Mouse (Mus musculus) liver, embryonic 16.5 days (tissue): ENCODE measurements around the gene Slc6a6. TPM values are rescaled to one million over a fixed set of nuclear protein-coding genes. Genes with fewer than 3 reads are reported as not detected.

Source experiments
- ATAC-seq: fragments of 200-750 bp; cut with Nextera tagmentation; 2 replicates; pipeline ENCODE4 v1.8.0; 2017; ENCODE audit warnings: low read depth, mild to moderate bottlenecking, moderate number of reproducible peaks, moderate library complexity
- H3K27ac ChIP-seq: fragments of 300-500 bp; sonication (generic); 2 replicates; pipeline ENCODE4 v1.5.1; 2014; ENCODE audit warnings: mild to moderate bottlenecking, low read length
- H3K27me3 ChIP-seq: fragments of 300-500 bp; sonication (generic); 2 replicates; pipeline ENCODE4 v1.6.1; 2014; ENCODE audit warnings: low read depth, low read length, mixed read lengths; ENCODE audit not compliant: control insufficient read depth, insufficient read depth
- H3K36me3 ChIP-seq: fragments of 300-500 bp; sonication (generic); 2 replicates; pipeline ENCODE4 v1.6.1; 2014; ENCODE audit warnings: mild to moderate bottlenecking; ENCODE audit not compliant: control insufficient read depth, insufficient read depth
- H3K4me1 ChIP-seq: fragments of 300-500 bp; sonication (generic); 2 replicates; pipeline ENCODE4 v1.6.1; 2014; ENCODE audit warnings: low read depth, low read length, mixed read lengths; ENCODE audit not compliant: control insufficient read depth
- H3K4me2 ChIP-seq: fragments of 300-500 bp; sonication (generic); 2 replicates; pipeline ENCODE4 v1.6.1; 2014; ENCODE audit warnings: low read depth, low read length, mixed read lengths
- H3K4me3 ChIP-seq: fragments of 300-500 bp; sonication (generic); 2 replicates; pipeline ENCODE4 v1.5.1; 2014; ENCODE audit warnings: low read depth, mild to moderate bottlenecking, low read length
- H3K9ac ChIP-seq: fragments of 300-500 bp; sonication (generic); 2 replicates; pipeline ENCODE4 v1.6.1; 2014; ENCODE audit warnings: low read depth, low read length
- H3K9me3 ChIP-seq: fragments of 300-500 bp; sonication (generic); replicated peaks from 2 replicates; pipeline ENCODE4 v1.6.1; 2016; ENCODE audit warnings: low read length; ENCODE audit not compliant: control insufficient read depth
- WGBS: fragments of 180-500 bp; shearing (Covaris S2); extraction: QIAGEN DNeasy Blood & Tissue Kit; methylation state at CpG from one replicate; pipeline ENCODE4 v1.1.7; 2014; ENCODE audit not compliant: insufficient replicate concordance; 5-methylcytosine and 5-hydroxymethylcytosine counted together
- polyA plus RNA-seq: library from polyadenylated mRNA; unstranded; fragments of >200 nt; fragmentation: Nextera tagmentation; extraction: Ambion mirVana; gene quantifications from 2 replicates; pipeline ENCODE4 v1.2.1, GENCODE M21; 2015

Gene Slc6a6
- polyA plus RNA-seq, 1 experiment from 2014 or later: 20.5 TPM

DNA sequence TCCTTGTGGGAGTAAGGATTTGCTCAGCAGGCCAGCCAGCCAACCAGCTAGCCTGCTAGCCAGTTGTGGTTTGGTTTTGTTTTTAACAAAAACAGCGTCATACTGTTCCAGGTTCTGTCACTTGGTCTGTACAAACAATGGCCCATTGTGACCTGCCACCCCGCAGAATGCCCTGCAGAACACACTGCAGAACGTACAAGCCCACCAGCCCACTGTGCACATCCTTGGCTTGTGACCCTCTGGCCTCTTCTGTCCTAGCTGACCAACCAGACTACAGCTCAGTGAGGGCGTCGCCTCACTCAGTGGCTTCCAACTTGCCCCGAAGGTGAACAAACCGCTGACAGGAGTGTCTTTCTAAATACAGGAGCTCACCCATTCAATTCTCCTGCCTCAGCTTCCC is 6.4 kb downstream of the Slc6a6 start:
- no peak overlapping the region for H3K4me2 ChIP-seq
- no peak for ATAC-seq
- WGBS: 55% methylated on average over 7 of the region's 7 CpGs
- no peak overlapping the region for H3K27ac ChIP-seq
- H3K4me1 ChIP-seq: peaks cover 22% of the 10 kb centered on the region
- H3K36me3 ChIP-seq: no peaks in the 10 kb centered on the region; the same call in 1 of the 2 replicates
- no peak overlapping the region for H3K4me3 ChIP-seq
- H3K9me3 ChIP-seq: no peaks in the 10 kb centered on the region
- H3K27me3 ChIP-seq: no peaks in the 10 kb centered on the region
- no peak overlapping the region for H3K9ac ChIP-seq

DNA sequence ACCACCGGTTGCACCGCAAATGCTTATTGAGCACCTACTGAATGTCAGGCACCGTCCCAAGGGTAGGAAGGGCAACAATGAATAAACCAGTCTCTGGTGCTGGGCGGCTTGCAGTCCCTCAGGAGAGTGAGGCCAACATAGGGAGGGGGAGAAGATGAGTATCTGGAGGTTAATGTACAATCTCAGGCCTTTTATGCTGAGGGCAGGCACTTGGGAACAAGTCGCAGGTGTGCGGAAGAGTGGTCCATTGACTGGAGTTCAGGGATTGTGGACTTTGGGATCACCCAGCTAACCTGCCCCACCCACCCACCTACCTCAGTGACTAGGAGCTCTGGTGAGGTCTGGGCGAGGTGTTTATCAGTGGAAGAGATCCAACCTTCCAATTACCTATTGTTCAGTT is 6.8 kb downstream of the Slc6a6 start:
- Histone ChIP-seq H3K27ac (no peak overlapping the region), H3K9ac (no peak overlapping the region), H3K36me3 (no peaks in the 10 kb centered on the region; the same call in 1 of the 2 replicates), H3K4me2 (no peak overlapping the region), H3K4me1 (peaks cover 17% of the 10 kb centered on the region), H3K27me3 (no peaks in the 10 kb centered on the region), H3K9me3 (no peaks in the 10 kb centered on the region), H3K4me3 (no peak overlapping the region)
- ATAC-seq: peak; percentile 50
- WGBS: 60% methylated on average over 7 of the region's 7 CpGs

DNA sequence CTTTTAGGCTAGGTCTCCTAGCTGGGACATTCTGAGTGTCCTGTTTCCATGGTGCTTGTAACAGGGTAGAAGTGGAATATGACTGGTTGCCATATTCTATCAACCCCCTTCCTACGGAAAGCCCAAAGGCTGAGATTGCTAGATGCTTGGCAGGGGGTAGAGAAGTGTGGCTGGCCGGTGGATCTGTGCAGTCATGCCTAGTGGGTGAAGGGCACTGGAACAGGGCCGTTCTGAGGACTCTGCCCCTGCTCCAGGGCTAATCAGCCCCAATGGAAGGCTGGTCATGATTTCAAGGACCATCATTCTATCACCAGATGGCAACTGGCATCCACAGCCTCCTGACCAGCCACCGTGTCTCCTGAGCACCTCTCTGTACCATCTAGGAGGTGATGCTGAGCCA is 7.7 kb downstream of the Slc6a6 start:
- Histone ChIP-seq H3K27me3 (no peaks in the 10 kb centered on the region), H3K36me3 (no peaks in the 10 kb centered on the region; the same call in 1 of the 2 replicates), H3K4me3 (no peak overlapping the region), H3K9ac (no peak overlapping the region), H3K4me2 (no peak overlapping the region), H3K9me3 (no peaks in the 10 kb centered on the region), H3K4me1 (peaks cover 8% of the 10 kb centered on the region), H3K27ac (no peak overlapping the region)
- no peak for ATAC-seq
- 77% methylated on average over 4 of the region's 4 CpGs for WGBS

DNA sequence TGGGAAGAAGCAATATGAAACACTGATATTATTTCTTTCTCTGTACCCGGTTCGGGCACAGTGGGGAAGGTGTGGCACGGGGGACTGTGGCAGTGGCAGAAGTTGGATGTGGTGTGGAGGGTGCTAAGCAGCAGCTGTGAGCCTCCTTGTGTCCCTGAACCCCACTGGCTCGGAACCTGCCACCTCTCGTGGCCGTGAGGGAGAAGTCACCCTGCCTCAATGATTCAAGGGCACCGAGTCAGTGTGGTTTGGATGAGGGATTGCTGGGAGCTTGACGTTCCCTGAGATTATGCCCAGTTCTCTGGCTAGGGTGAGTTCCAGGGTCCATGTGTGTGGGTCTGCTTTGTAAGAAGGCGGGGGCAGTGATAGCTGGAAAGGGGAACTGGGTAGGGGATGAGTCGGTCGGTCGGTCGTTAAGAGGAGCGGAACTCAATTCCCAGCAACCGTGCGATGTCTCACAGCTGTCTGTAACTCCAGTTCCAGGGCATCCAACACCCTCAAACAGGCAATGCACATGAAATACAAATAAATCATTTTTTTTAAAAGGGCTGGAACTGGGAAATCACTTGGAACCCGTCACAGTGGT is 9.5 kb downstream of the Slc6a6 start:
- H3K4me2 ChIP-seq: no peak overlapping the region
- H3K4me1 ChIP-seq: peaks cover 6% of the 10 kb centered on the region
- ATAC-seq: no peak
- H3K27ac ChIP-seq: no peak overlapping the region
- H3K27me3 ChIP-seq: no peaks in the 10 kb centered on the region
- 65% methylated on average over 17 of the region's 17 CpGs for WGBS
- H3K9ac ChIP-seq: no peak overlapping the region
- no peak overlapping the region for H3K4me3 ChIP-seq
- H3K9me3 ChIP-seq: no peaks in the 10 kb centered on the region
- no peaks in the 10 kb centered on the region; the same call in 1 of the 2 replicates for H3K36me3 ChIP-seq

DNA sequence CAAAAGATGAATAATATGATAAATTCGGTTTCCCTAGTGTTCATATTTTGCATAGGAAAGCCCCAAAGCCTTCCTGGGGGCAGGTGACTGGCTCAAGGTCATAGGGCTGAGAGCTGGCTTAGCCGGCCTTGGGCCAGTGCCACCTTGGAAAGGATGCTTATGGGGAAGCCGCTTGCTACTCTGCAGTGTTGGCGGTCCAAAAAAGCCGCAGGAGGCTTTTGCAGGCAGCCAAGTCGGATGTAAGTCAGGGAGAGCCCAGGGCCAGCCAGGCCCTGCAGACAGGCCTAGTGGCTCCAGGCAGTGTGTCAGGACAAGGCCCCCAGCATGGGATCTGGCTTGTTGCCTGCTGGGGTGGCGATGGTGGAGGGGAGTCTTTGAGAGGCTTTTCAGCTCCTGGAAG is 10.8 kb downstream of the Slc6a6 start:
- Histone ChIP-seq H3K36me3 (no peaks in the 10 kb centered on the region; the same call in 1 of the 2 replicates), H3K4me1 (peaks cover 3% of the 10 kb centered on the region), H3K4me2 (no peak overlapping the region), H3K4me3 (no peak overlapping the region), H3K9me3 (no peaks in the 10 kb centered on the region), H3K27me3 (no peaks in the 10 kb centered on the region), H3K27ac (no peak overlapping the region), H3K9ac (no peak overlapping the region)
- WGBS: 79% methylated on average over 7 of the region's 7 CpGs
- ATAC-seq: no peak

DNA sequence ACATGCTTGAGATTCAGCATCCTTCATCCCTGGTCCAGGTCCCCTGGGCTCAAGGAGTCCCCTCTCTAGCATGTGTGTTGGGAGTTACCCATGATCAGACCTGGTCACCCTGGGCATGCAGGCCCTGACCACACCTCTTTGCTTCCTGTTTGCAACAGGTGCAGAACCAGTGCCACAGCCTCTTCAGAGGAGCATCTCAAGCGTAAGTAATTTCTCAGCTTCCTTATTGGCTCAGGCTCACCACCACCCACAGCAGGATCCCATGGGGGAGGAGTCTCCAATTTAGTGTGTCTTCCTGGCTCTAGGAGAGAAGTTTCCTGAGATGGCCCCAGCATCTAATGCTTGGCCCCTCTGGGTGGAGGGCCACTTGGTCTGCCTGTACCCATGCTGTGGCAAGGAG is 15.0 kb downstream of the Slc6a6 start:
- Histone ChIP-seq H3K9me3 (no peaks in the 10 kb centered on the region), H3K27ac (no peak overlapping the region), H3K36me3 (no peaks in the 10 kb centered on the region), H3K4me3 (no peak overlapping the region), H3K27me3 (no peaks in the 10 kb centered on the region), H3K4me1 (peaks cover 22% of the 10 kb centered on the region), H3K4me2 (no peak overlapping the region), H3K9ac (no peak overlapping the region)
- ATAC-seq: no peak
- 77% methylated on average over 1 of the region's 1 CpGs for WGBS

DNA sequence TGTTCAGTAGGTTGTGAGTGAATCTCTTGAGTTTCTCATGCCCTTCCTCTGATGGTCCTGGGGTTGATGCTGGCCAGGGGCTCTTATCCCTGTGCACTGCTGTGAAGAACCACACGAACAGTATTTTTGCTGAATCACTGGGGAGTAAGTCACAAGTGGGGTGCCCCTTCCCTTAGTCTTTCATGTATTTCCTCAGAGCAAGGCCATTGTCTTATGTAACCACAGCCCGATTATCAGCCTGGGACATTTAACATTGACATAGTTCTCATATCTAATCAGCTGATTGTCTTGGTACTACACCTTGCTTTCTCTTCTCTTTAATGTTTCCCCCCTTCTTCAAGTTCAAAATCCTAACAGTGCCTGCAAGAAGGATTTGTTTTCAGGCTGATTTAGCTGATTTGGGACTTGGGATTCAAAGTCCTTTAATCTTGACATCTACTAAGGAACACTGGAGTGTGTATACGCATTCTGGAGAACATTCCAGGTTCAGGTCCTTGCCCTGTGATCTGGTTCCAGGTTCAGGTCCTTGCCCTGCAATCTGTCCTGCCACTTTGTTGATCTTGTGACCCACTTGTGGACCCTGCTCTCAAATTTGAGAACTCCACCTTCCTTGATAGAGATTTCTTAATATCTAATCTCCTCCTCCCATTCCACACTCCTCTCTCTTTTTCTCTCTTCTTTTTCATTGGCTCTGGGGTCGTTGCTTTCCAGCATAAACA is 15.8 kb downstream of the Slc6a6 start:
- Histone ChIP-seq H3K36me3 (no peaks in the 10 kb centered on the region), H3K4me2 (no peak overlapping the region), H3K4me3 (no peak overlapping the region), H3K4me1 (peaks cover 22% of the 10 kb centered on the region), H3K9me3 (no peaks in the 10 kb centered on the region), H3K27ac (no peak overlapping the region), H3K27me3 (no peaks in the 10 kb centered on the region), H3K9ac (no peak overlapping the region)
- no peak for ATAC-seq
- 40% methylated on average over 4 of the region's 4 CpGs for WGBS

DNA sequence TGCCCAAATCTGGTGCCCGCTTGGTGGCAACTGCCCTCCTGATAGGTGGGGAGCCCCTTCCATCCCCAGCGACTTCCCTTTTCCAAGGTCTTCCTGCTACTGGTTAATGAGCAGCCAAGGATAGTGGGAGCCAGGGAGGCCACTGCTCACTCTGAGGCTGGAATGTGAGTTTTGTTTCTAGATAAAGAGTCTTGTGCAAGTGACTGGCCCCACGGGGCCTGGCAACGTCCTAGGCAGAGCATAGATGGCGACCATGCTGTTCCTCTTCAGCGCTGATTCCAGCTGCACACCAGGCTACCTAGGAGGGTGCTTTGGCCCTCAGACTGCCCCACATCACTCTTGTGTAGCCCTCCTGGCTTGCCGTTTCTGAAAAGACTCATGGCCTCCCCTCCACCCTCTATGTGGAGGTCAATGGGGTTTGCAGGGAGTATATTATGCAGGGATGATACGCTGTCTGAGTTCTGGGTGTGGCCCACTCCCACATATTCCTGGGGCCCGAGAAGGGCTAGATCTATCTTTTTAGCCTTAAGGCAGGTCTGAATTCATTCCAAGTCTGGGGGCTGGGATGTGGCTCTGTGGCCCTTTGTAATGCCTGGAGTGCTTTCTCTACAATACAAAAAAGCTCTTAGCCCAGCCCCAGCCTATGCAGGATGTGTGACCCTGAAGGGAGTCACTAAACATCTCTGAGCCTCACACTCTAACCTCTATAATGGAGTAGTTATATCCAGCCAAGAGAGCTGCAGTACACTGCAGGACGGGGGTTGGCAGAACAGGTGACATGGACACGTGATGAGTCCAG is 17.2 kb downstream of the Slc6a6 start:
- peak; percentile 77 for ATAC-seq
- no peaks in the 10 kb centered on the region for H3K27me3 ChIP-seq
- H3K27ac ChIP-seq: peak overlapping the region; percentile 55
- no peaks in the 10 kb centered on the region for H3K36me3 ChIP-seq
- peaks cover 26% of the 10 kb centered on the region for H3K4me1 ChIP-seq
- H3K4me2 ChIP-seq: no peak overlapping the region
- H3K4me3 ChIP-seq: no peak overlapping the region
- 67% methylated on average over 11 of the region's 11 CpGs for WGBS
- H3K9me3 ChIP-seq: no peaks in the 10 kb centered on the region
- no peak overlapping the region for H3K9ac ChIP-seq

DNA sequence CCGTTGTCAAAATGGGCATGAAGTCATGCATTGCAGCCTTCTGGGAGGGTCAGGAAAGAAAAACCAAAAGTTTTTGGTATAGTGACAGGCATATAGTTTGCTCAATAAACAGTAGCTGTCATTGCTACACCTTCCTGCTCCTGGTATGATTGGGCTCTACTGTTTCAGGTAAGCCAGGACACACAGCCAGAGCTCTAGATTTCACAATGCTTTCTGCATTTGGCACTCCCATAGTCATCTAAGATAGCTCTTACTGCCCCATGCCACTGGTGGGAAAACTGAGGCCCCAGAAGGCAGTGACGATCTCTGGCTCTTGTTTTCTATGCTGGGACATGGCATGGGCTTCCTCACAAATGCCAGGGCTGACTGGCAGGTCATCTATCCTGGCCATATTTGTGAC is 19.6 kb downstream of the Slc6a6 start:
- Histone ChIP-seq H3K36me3 (0 out of 2 replicates have a peak, but pooled peaks cover 5% of the 10 kb centered on the region), H3K4me1 (peaks cover 26% of the 10 kb centered on the region), H3K4me3 (no peak overlapping the region), H3K27ac (no peak overlapping the region; the same call in 1 of the 2 replicates), H3K9ac (no peak overlapping the region), H3K4me2 (no peak overlapping the region), H3K27me3 (no peaks in the 10 kb centered on the region), H3K9me3 (no peaks in the 10 kb centered on the region)
- ATAC-seq: no peak
- WGBS: 61% methylated on average over 2 of the region's 2 CpGs
